Mouse (Mus musculus) CD4-positive naive resting alpha-beta T cell, adult 76 days (primary cell): Measurements from ENCODE around the gene Tff2. TPM values are rescaled to one million over a fixed set of nuclear protein-coding genes. Genes with fewer than 3 reads are reported as not detected.

Source experiments
- total RNA-seq: library from RNA; stranded (reverse); gene quantifications from one replicate; pipeline ENCODE4 v1.2.4, GENCODE M21; 2023

The Tff2 gene
- total RNA-seq = not detected

DNA sequence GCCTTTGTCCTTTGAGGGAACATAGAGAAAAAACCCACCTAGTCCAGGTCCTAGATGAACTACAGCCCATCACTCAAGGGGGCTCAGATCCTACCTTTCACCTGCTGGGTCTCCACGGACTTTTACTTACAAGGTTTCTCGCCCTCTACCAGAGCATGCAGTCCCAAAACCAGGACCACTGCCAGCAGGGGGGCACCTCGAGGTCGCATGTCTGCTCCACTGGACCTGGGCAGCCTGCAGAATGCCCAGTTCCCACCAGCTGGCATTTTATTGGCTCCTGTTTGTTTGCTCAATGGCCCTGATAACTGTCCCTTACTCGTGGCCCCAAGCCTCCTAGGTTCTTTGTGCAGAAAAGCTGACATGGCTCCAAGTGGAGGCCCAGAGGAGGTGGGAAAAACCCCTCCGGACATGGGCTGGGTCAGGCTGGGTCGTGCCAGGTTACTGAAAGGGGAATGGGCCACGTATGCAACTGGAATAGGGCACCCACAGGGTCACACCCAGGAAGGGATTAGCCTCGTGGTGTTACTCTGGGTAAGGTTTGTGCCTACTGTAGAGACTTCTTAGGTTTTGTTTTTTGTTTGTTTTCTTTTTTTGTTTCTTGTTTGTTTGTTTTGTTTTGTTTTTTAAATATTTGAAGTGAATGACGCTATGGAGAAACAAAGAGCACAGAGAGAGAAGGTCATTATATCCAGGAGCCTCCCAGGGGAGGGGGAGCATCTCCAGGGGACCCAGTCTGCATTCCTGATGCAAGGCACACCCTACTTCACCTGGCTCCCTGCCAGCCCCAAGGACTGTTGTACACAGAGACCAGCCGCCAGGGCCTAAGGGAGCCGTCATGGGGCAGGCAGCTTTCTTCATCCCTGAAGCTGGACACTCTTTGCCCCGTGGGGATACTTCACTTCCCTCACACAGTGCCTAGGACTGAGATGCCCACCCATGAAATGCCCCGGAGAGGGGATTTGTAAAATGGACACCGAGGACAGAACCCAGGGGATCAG, at the start of gene Tff2:
Gene Tff2 (minus strand): TSS at position 243 of the 998 bp plus-strand sequence.

DNA sequence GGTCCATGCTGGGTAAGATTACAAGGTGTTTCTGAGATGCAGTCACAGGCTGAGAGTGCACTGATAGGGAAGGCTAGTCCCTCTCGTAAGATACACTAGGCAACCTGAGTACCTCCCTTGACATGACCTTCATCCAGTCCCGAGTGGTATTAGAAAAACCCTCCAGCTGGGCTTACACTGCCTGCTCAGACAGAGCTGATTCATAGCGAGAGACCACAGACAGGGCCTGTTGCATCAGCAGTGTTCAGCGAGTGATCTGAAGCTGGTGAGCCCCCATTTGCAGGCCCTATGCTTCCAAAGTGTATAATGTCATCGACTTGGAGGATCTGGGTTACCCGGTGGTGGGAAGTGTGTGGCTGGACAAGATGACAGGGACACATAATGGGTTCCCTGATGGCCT, 21.0 kb upstream of the Tff2 start, which contains the start of gene Tff1:
Gene Tff1 (minus strand): TSS at position 151 of the 400 bp plus-strand sequence.

DNA sequence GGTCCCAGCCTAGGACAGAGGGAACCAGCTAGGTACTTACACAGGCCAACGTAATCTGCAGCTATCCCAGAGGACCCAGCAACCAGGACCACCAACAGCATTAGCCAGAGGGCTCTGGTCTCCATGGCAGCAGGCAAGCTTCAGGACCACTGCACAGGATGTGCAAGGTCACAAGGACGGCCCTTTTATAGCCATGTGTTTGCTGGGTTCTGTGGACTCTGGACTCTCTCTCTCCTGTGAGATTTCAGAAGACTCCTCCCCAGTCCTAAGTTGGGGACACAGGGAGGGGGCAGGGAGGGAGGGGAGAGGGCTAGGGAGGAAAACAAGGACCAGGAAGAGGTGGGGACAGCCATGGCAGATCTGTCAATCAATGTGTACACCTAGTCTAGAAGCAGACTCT, 14.6 kb downstream of the Tff2 start, which contains the start of gene Tff3:
Gene Tff3 (minus strand): TSS at position 195 of the 400 bp plus-strand sequence.

Other genes starting within 250 kb of the Tff2 start
- gene Glp1r, start 242.5 kb downstream of the Tff2 start, total RNA-seq = not detected
- gene Umodl1, start 189.6 kb downstream of the Tff2 start, total RNA-seq = not detected
- gene Abcg1, start 86.6 kb downstream of the Tff2 start, total RNA-seq = 124 TPM
- gene Tff3, start 14.6 kb downstream of the Tff2 start, total RNA-seq = not detected
- not detected for gene Tff1, start 21.0 kb upstream of the Tff2 start, total RNA-seq
- 0.47 TPM for gene Tmprss3, start 54.7 kb upstream of the Tff2 start, total RNA-seq
- 92.4 TPM for gene Ubash3a, start 63.6 kb upstream of the Tff2 start, total RNA-seq
- gene Rsph1, start 133.1 kb upstream of the Tff2 start, total RNA-seq = not detected
- 68.3 TPM for gene Slc37a1, start 142.5 kb upstream of the Tff2 start, total RNA-seq
- 1.2 TPM for gene Pde9a, start 241.9 kb upstream of the Tff2 start, total RNA-seq